Mouse (Mus musculus) liver, postnatal 0 days (tissue): ENCODE results near the gene Smarcd2.

Source experiments
- CTCF ChIP-seq: sonication (generic); IDR thresholded peaks from 2 replicates; pipeline ENCODE4 v1.5.1; 2016; ENCODE audit warnings: antibody characterized with exemption, low read depth
- EP300 ChIP-seq: IDR thresholded peaks from 2 replicates; pipeline ENCODE4 v1.6.1; 2016; ENCODE audit warnings: antibody characterized with exemption, low read depth, mild to moderate bottlenecking

DNA sequence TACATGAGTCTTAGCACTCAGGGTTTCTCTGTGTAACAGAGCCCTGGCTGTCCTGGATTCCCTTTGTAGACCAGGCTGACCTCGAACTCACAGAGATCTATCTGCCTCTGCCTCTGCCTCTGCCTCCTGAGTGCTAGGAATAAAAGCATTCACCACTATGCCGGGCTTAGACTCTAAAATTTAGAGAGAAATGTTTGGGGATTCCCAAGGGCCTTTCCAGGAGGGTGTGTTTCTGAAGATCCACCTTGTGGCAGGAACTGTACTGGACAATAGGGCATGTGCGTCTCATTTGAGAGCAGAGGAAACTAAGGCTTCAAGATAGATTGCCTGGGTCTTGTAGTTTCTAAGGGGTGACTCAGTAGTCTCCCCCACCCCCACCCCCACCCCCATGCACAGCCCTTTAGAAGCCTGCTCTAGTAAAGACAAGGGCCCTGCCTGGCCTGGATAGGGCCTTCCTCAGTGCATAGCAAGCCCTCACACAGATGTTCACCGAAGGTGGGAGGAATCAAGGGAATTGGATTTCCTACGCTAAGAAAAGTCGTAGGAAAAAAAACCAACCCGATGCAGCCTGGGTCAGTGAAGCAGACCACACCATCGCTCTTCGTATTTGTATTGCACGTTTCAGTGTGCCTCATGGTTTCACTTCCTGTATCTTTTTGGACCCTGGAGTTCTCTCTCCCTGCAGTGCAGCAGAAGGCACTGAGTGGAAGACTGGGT lies 32.7 kb upstream of the Smarcd2 start:
- no peak for TF ChIP-seq EP300
- TF ChIP-seq CTCF, result no peak
